Mouse (Mus musculus) kidney, adult 2 months (tissue): ENCODE data around the gene Vmn1r60.
"Not testable (repeated sequence)": the region's sequence is repeated elsewhere in the genome, so short reads cannot be mapped to it uniquely, and the experiment has no call there.

ENCODE experiments used
- CTCF ChIP-seq: fragments of 200-500 bp; conservative IDR thresholded peaks from 2 replicates; pipeline ENCODE4 v1.5.1; 2011; ENCODE audit warnings: low read depth, mild to moderate bottlenecking, control low read depth, low read length, moderate library complexity, mixed read lengths; ENCODE audit not compliant: insufficient read depth, insufficient read length
- POLR2A ChIP-seq: fragments of 200-500 bp; IDR thresholded peaks from one replicate; pipeline ENCODE4 v1.6.1; 2011; ENCODE audit warnings: low read depth, low read length, control low read depth

DNA sequence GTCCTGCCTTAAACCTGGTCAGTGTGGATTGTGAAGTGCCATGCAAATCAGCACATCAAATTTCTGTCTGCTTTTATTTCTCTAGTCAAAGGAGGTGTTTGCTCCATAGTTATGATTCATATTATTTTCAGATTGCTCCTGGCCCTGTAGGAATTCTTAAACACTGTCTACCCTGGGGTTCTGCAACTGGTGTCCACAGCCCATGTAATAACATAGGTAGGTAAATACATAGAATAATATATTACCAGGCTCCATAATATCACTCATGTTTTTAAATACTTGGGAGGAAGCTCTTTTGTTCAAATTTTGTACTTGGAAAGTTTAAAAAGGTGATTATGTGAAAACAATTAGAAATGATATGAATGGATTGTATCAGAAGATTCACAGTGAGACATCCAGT is 53.3 kb downstream of the Vmn1r60 start, which contains the start of gene Vmn2r28:
- TF ChIP-seq CTCF, POLR2A: not testable (repeated sequence)
